Mouse (Mus musculus) megakaryocyte, embryonic 14.5 days (primary cell): ENCODE data around the gene Rcsd1.

Source experiments
- FLI1 ChIP-seq: IDR thresholded peaks from 2 replicates; pipeline ENCODE4 v1.6.1; 2012; ENCODE audit warnings: low read length, inconsistent platforms, mixed read lengths
- GATA1 ChIP-seq: IDR thresholded peaks from 3 replicates; pipeline ENCODE4 v1.6.1; 2012; ENCODE audit warnings: mixed read lengths, low read length, inconsistent platforms, borderline replicate concordance

GRCm38 (mm10) chr1:165682056-165682853, 27.3 kb downstream of the Rcsd1 start:
- TF ChIP-seq GATA1 (no peak), FLI1 (no peak)
